Mouse (Mus musculus) kidney, embryonic 14.5 days (tissue): ENCODE results near the gene Gm10719. TPM values are rescaled to one million over a fixed set of nuclear protein-coding genes. Genes with fewer than 3 reads are reported as not detected.
"Not testable (repeated sequence)": the region's sequence is repeated elsewhere in the genome, so short reads cannot be mapped to it uniquely, and the experiment has no call there.

Experiments used
- ATAC-seq: fragments of 200-750 bp; cut with Nextera tagmentation; 2 replicates; pipeline ENCODE4 v1.8.0; 2017; ENCODE audit warnings: moderate number of reproducible peaks, mild to moderate bottlenecking, moderate TSS enrichment, moderate library complexity; ENCODE audit not compliant: low FRiP score, low TSS enrichment
- H3K27ac ChIP-seq: fragments of 300-500 bp; sonication (generic); 2 replicates; pipeline ENCODE4 v1.5.1; 2014; ENCODE audit warnings: low read depth, mild to moderate bottlenecking, low read length, moderate library complexity, mixed read lengths
- H3K27me3 ChIP-seq: fragments of 300-500 bp; sonication (generic); 2 replicates; pipeline ENCODE4 v1.6.1; 2014; ENCODE audit warnings: mild to moderate bottlenecking, low read length; ENCODE audit not compliant: control insufficient read depth, insufficient read depth
- H3K36me3 ChIP-seq: fragments of 300-500 bp; sonication (generic); 2 replicates; pipeline ENCODE4 v1.6.1; 2014; ENCODE audit warnings: low read length, mixed read lengths; ENCODE audit not compliant: control insufficient read depth, insufficient read depth
- H3K4me1 ChIP-seq: fragments of 300-500 bp; sonication (generic); 2 replicates; pipeline ENCODE4 v1.6.1; 2014; ENCODE audit warnings: low read length, mixed read lengths; ENCODE audit not compliant: control insufficient read depth, insufficient read depth
- H3K4me2 ChIP-seq: fragments of 300-500 bp; sonication (generic); replicated peaks from 2 replicates; pipeline ENCODE4 v1.6.1; 2014; ENCODE audit warnings: low read depth, mild to moderate bottlenecking, low read length
- H3K4me3 ChIP-seq: fragments of 300-500 bp; sonication (generic); 2 replicates; pipeline ENCODE4 v1.5.1; 2014; ENCODE audit warnings: mild to moderate bottlenecking, low read length
- H3K9ac ChIP-seq: fragments of 300-500 bp; sonication (generic); 2 replicates; pipeline ENCODE4 v1.6.1; 2014; ENCODE audit warnings: low read depth, mild to moderate bottlenecking, low read length, moderate library complexity
- H3K9me3 ChIP-seq: fragments of 300-500 bp; sonication (generic); 2 replicates; pipeline ENCODE4 v1.6.1; 2016; ENCODE audit warnings: low read length; ENCODE audit not compliant: control insufficient read depth
- WGBS: fragments of 180-500 bp; shearing (Covaris S2); extraction: QIAGEN DNeasy Blood & Tissue Kit; methylation state at CpG from one replicate; pipeline ENCODE4 v1.1.7; 2014; 5-methylcytosine and 5-hydroxymethylcytosine counted together
- polyA plus RNA-seq: library from polyadenylated mRNA; unstranded; fragments of >200 nt; fragmentation: Nextera tagmentation; extraction: Ambion mirVana; gene quantifications from 2 replicates; pipeline ENCODE4 v1.2.1, GENCODE M21; 2014

Gm10719 gene
- not detected in 2 replicates for polyA plus RNA-seq

DNA sequence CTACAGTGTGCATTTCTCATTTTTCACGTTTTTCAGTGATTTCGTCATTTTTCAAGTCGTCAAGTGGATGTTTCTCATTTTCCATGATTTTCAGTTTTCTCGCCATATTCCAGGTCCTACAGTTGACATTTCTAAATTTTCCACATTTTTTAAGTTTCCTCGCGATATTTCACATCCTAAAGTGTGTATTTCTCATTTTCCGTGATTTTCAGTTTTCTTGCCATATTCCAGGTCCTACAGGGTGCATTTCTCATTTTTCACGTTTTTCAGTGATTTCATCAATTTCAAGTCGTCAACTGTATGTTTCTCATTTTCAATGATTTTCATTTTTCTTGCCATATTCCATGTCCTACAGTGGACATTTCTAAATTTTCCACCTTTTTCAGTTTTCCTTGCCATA is at the start of gene Gm10719:
TSS of gene Gm10719 (plus strand) at position 301 of the 400 bp plus-strand sequence.
- H3K4me3 ChIP-seq = not testable (repeated sequence)

GRCm38 (mm10) chr9:3000445-3000972 is 16.7 kb upstream of the Gm10719 start, which contains the start of gene Gm10722:
Gm10722 (plus strand) TSS chr9:3000922.
- not testable (repeated sequence) for H3K36me3 ChIP-seq, H3K9me3 ChIP-seq, H3K9ac ChIP-seq, ATAC-seq, H3K27me3 ChIP-seq, H3K4me3 ChIP-seq, H3K4me2 ChIP-seq, H3K27ac ChIP-seq, H3K4me1 ChIP-seq
- 69% methylated on average over 12 of the region's 12 CpGs for WGBS

More for the DNA sequence above, at the start of gene Gm10719:
- H3K9ac ChIP-seq, H3K4me2 ChIP-seq, H3K36me3 ChIP-seq, H3K4me1 ChIP-seq, H3K27me3 ChIP-seq, H3K9me3 ChIP-seq, ATAC-seq, H3K27ac ChIP-seq: not testable (repeated sequence)
- WGBS = 83% methylated on average over 1 of the region's 9 CpGs

GRCm38 (mm10) chr9:3001006-3001405 is 16.2 kb upstream of the Gm10719 start:
- H3K27ac ChIP-seq, H3K27me3 ChIP-seq, H3K4me3 ChIP-seq, H3K9ac ChIP-seq, ATAC-seq, H3K9me3 ChIP-seq, H3K4me2 ChIP-seq, H3K4me1 ChIP-seq, H3K36me3 ChIP-seq: not testable (repeated sequence)
- whole genome bisulfite sequencing = 66% methylated on average over 8 of the region's 8 CpGs

DNA sequence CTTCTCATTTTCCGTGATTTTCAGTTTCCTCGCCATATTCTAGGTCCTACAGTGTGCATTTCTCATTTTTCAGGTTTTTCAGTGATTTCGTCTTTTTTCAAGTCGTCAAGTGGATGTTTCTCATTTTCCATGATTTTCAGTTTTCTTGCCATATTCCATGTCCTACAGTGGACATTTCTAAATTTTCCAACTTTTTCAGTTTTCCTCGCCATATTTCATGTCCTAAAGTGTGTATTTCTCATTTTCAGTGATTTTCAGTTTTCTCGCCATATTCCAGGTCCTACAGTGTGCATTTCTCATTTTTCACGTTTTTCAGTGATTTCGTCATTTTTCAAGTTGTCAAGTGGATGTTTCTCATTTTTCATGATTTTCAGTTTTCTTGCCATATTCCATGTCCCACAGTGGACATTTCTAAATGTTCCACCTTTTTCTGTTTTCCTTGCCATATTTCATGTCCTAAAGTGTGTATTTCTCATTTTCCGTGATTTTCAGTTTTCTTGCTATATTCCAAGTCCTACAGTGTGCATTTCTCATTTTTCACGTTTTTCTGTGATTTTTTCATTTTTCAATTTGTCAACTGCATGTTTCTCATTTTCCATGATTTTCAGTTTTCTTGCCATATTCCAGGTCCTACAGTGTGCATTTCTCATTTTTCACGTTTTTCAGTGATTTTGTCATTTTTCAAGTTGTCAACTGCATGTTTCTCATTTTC is 15.1 kb upstream of the Gm10719 start:
- H3K4me2 ChIP-seq, H3K36me3 ChIP-seq, H3K27ac ChIP-seq, H3K4me3 ChIP-seq, H3K9ac ChIP-seq, H3K9me3 ChIP-seq, H3K27me3 ChIP-seq, H3K4me1 ChIP-seq: not testable (repeated sequence)
- peak; percentile 92 for ATAC-seq
- WGBS = 59% methylated on average over 8 of the region's 11 CpGs

DNA sequence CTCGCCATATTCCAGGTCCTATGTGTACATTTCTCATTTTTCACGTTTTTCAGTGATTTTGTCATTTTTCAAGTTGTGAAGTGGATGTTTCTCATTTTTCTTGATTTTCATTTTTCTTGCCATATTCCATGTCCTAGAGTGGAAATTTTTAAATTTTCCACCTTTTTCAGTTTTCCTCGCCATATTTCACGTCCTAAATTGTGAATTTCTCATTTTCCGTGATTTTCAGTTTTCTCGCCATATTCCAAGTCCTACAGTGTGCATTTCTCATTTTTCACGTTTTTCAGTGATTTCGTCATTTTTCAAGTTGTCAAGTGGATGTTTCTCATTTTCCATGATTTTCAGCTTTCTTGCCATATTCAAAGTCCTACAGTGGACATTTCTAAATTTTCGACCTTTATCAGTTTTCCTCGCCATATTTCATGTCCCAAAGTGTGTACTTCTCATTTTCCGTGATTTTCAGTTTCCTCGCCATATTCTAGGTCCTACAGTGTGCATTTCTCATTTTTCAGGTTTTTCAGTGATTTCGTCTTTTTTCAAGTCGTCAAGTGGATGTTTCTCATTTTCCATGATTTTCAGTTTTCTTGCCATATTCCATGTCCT is 14.3 kb upstream of the Gm10719 start, which contains the start of gene Gm11168:
TSS of gene Gm11168 (plus strand) at position 553 of the 603 bp plus-strand sequence.
- H3K4me2 ChIP-seq, H3K9ac ChIP-seq, H3K36me3 ChIP-seq, H3K27me3 ChIP-seq, H3K4me3 ChIP-seq, ATAC-seq, H3K9me3 ChIP-seq, H3K27ac ChIP-seq, H3K4me1 ChIP-seq: not testable (repeated sequence)
- 71% methylated on average over 6 of the region's 14 CpGs for WGBS

DNA sequence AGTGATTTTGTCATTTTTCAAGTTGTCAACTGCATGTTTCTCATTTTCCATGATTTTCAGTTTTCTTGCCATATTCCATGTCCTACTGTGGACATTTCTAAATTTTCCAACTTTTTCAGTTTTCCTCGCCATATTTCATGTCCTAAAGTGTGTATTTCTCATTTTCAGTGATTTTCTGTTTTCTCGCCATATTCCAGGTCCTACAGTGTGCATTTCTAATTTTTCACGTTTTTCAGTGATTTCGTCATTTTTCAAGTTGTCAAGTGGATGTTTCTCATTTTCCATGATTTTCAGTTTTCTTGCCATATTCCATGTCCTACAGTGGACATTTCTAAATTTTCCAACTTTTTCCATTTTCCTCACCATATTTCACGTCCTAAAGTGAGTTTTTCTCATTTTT is 11.0 kb upstream of the Gm10719 start:
- H3K9ac ChIP-seq, H3K9me3 ChIP-seq, H3K4me2 ChIP-seq, ATAC-seq, H3K36me3 ChIP-seq, H3K4me1 ChIP-seq, H3K27ac ChIP-seq, H3K4me3 ChIP-seq, H3K27me3 ChIP-seq: not testable (repeated sequence)
- WGBS = 81% methylated on average over 1 of the region's 5 CpGs

DNA sequence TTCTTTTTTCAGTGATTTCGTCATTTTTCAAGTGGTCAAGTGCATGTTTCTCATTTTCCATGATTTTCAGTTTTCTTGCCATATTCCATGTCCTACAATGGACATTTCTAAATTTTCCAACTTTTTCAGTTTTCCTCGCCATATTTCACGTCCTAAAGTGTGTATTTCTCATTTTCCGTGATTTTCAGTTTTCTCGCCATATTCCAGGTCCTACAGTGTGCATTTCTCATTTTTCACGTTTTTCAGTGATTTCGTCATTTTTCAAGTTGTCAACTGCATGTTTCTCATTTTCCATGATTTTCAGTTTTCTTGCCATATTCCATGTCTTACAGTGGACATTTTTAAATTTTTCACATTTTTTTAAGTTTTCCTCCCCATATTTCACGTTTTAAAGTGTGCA is 10.6 kb upstream of the Gm10719 start:
- not testable (repeated sequence) for H3K27ac ChIP-seq, H3K27me3 ChIP-seq, H3K4me2 ChIP-seq, H3K4me3 ChIP-seq, H3K36me3 ChIP-seq, H3K9me3 ChIP-seq, H3K9ac ChIP-seq, H3K4me1 ChIP-seq
- WGBS = 70% methylated on average over 7 of the region's 8 CpGs
- ATAC-seq = peak; percentile 76

DNA sequence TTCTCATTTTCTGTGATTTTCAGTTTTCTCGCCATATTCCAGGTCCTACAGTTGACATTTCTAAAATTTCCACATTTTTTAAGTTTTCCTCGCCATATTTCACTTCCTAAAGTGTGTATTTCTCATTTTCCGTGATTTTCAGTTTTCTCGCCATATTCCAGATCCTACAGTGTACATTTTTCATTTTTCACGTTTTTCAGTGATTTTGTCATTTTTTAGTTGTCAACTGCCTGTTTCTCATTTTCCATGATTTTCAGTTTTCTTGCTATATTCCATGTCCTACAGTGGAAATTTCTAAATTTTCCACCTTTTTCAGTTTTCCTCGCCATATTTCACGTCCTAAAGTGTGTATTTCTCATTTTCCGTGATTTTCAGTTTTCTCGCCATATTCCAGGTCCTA is 9.9 kb upstream of the Gm10719 start:
- H3K9me3 ChIP-seq, H3K9ac ChIP-seq, H3K27me3 ChIP-seq, H3K27ac ChIP-seq, H3K4me1 ChIP-seq, H3K4me3 ChIP-seq, H3K4me2 ChIP-seq, H3K36me3 ChIP-seq: not testable (repeated sequence)
- peak; percentile 17; the same call in 1 of the 2 replicates for ATAC-seq
- 74% methylated on average over 6 of the region's 9 CpGs for WGBS

GRCm38 (mm10) chr9:3009331-3009730 is 7.9 kb upstream of the Gm10719 start:
- WGBS = no CpG with 5 or more reads among the region's 5 CpGs
- H3K4me2 ChIP-seq, H3K4me3 ChIP-seq, H3K4me1 ChIP-seq, H3K36me3 ChIP-seq, H3K27ac ChIP-seq, H3K9ac ChIP-seq, H3K9me3 ChIP-seq, H3K27me3 ChIP-seq: not testable (repeated sequence)
- ATAC-seq = 0 out of 2 replicates have a peak, but pooled peaks have one; percentile 58
